Mouse (Mus musculus): Measurements from ENCODE around the gene Faim.

Faim gene

DNA sequence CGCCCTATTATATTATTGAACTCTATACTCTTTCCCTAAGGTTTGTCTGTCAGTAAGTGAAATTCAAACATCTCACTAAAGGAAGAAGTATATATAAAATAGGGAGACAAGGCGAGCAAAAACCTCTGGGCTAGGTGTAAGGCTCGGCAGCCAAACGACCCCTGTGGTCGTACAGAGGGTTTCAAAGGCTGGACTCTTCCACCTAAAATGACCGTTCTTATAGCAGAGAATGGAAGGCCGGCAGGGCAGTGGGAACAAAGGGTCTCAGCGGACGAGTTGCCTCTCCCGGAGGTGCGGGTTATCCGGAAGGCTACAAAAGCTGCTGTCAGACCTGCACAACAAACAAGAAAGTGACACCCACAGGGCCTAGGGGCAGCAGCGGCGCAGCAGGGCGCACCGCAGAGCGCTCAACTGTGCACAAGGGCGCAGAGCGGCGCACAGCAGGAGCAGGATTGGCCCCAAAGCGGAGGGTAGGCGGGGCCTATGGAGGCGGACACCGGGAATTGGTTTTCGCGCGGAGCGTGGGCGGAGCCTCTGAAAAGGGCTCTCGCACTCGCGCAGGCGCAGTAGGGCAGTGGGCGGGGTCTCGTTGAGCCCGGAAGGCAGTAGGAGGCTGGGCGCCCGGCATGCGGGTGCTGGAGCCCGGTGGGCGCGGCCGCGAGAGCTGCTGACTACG lies at the start of gene Faim:
Faim (plus strand) TSS at position 574 of the 676 bp plus-strand sequence.
- DNase-seq (ENCODE audit: low spot score): peak; percentile 100

DNA sequence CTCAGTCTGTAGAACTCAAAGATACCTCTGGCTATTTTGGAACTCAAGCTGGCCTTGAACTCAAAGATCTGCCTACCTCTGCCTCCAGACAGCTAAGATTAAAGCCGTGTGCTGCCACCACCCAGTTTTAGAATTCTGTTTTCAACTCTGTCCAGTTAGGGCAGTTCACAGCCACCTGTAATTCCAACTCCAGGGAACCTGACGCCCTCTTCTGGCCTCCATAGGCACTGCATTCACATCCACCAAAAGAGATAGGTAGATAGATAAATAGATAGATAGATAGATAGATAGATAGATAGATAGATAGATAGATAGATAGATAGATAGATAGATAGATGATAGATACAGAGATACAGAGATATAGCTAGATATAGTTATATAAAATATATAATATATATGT lies 46.9 kb upstream of the Faim start:
- no peak for DNase-seq (ENCODE audit: low spot score)

DNA sequence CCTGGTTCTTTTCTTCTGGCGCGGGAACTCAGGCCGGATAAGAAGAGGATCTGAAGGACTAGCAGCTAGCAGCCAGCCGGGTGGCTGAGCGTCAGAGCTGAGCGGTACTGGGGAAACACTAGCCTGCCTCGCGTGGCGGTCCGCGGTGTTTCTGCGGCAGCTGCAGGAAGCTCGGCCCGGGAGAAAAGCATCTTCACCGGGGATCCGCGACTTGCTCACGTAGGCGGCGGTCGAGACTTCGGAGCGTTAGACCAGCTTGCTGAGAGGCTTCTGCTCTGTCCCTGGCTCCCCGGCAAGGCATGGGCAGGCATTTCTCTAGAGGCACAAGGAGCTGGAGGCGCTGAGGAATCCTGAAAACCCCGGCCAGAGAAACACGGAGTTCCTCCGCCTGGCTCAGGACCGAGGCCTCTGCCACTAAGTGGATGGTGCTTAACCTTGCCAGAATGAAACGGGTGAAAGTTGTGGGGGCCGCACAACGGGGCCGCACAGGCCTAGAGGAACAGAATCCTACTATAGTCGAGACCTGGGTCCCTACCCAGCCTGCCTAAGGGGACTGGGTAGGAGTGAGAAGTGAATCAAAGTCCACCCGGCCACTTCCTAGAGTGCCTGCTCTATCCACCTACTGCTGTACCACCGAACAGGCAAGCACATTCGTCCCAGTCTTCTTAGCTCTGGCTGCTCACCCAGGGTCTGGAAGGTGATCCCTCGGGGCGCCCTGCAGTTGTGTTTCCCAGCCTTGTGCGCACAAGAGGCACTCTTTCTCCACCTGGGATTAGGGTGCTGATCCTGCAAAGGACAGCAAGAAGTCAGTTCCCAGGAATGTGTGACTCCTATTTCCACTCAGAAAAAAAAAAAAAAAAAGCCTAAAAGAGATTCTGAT lies 33.8 kb upstream of the Faim start:
- no peak for DNase-seq (ENCODE audit: low spot score)

DNA sequence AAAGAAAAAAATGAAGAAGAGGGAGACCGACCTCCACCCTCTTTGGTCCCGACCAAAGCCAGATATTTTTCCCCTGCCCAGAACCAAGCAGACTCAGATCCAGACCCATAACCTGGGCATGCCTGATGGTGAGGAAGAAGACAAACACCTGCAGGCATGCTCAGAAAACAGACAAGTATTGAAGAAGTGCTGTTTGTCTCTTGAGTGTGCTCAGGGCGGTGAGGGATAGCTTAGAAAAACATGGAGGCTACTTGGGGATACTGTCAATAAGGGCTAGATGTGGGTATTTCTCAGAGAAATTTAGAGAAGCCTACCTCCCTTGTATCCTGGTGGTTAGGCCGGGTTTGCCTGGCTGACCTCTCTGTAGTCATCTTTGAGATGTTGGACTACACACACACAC lies 32.9 kb upstream of the Faim start:
- no peak for DNase-seq (ENCODE audit: low spot score)

DNA sequence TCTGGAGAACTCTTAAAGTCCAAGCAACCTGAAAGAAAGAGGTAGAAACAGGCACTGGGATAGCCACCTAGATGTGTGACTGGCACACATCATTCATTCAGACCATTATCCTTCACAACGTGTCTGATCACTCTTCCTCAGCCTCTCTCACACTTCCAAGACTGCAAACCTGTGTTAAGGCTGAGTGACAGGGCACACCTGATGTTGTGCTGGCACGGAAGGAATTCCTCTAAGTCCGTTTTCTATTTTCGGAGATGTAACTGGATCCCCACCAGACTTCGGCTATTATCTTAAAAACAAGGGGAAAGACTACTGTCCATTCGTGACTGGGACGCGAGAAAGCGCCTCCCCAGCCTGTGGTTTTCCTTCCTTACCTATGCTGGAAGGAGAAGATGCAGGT lies 32.3 kb upstream of the Faim start:
- no peak for DNase-seq (ENCODE audit: low spot score)

DNA sequence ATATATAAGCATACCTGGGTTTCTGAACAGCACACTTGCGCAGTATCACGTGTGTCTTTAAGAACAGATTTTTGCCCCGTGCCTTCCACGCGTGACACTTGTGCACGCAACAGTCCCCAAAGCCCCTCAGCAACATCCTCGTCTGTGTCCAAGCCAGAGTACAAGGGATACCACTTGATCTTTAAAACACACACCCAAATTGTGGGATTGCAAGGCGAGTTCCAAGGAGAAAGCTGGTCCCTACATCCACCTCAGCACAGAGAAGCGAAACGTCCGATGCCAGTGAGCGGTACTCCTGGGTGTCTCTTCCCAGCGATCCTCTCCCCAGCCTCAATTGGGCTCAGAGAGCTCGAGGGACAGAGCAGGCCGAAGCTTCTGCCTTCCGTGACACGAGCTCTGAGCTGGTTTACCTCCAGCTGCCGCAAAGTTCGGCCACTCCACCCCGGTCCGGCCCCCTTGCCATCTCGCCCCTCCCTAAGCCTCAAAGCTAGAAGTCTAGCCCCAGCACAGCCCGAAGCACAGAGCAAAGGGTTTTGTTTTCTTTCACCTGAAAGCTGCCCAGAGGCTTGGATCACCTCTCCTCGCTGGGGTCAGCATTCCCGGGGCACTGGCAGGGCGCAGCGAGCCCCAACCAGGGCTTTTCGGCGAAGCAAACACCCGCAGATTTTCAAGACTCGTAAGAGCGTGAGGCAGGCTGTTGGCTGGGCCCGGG lies 31.6 kb upstream of the Faim start:
- DNase-seq (ENCODE audit: low spot score): no peak

DNA sequence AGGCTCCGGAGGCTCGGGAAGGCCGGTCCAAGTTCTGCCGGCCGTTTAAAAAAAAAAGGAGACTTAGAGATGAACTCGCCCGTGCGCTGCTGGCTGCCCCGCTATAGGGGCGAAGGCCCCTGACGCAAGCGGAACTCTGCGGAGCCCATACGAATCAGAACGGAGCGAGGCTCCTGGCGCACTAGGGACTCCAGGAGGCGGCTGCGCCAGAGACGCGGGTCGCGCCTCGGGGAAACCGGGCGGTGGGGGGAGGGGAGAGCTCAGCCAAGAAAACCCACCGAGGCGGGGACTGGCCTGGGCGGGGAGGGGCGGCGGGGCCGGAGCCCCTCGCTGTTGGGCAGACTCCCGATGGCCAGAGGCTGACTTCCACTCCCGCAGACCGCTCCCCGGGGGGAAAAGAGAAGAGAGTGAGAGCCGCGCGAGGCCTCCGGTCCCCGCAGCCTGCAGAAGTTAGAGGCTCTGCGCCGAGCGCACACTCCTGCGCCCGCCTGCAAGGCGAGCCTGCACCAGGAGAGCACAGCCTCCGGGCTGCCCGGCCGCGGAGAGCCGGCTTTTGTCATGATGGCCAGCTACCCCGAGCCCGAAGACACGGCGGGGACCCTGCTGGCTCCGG lies 31.0 kb upstream of the Faim start, which contains the start of gene Foxl2:
Foxl2 (plus strand) TSS at position 186 of the 613 bp plus-strand sequence.
- no peak for DNase-seq (ENCODE audit: low spot score)

DNA sequence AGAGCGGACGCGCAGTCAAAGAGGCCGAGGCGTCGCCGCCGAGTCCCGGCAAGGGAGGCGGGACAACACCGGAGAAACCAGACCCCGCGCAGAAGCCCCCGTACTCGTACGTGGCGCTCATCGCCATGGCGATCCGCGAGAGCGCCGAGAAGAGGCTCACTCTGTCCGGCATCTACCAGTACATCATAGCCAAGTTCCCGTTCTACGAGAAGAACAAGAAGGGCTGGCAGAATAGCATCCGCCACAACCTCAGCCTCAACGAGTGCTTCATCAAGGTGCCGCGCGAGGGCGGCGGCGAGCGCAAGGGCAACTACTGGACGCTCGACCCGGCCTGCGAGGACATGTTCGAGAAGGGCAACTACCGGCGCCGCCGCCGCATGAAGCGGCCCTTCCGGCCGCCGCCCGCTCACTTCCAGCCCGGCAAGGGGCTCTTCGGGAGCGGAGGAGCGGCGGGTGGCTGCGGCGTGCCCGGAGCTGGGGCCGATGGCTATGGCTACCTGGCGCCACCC lies 30.4 kb upstream of the Faim start:
- DNase-seq (ENCODE audit: low spot score): no peak

DNA sequence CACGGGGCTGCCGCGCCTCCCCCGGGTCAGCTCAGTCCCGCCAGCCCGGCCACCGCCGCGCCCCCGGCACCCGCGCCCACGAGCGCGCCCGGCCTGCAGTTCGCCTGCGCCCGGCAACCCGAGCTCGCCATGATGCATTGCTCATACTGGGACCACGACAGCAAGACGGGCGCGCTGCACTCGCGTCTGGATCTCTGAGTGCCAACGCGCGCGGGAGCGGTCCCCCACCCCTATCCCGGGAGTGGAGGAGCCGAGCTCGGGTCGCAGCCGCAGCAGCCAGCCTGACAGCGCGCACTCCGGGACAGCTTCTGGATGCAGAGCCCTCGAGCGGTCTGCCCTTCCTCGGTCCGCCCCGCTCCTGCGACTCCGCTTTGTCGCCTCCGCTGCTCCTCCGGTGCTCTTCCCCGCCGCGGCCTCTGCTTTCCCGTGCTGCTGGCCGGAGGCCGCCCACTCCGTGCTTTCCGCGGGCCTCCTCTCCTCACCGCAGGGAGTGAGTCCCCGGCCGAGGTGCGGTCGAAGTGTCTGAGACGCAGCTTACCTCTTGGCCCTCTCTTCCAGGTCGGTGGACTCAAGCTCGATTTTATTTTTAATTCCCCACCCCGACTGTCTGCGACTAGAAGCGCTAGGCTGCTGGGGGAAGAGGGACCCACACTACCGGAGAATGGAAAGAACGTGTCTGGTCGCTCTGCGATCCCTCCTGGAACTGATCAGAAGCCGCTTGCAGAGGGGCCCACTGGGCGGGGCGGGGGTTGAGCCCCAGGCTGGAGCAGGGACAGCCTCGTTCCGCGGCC lies 29.4 kb upstream of the Faim start:
- no peak for DNase-seq (ENCODE audit: low spot score)

DNA sequence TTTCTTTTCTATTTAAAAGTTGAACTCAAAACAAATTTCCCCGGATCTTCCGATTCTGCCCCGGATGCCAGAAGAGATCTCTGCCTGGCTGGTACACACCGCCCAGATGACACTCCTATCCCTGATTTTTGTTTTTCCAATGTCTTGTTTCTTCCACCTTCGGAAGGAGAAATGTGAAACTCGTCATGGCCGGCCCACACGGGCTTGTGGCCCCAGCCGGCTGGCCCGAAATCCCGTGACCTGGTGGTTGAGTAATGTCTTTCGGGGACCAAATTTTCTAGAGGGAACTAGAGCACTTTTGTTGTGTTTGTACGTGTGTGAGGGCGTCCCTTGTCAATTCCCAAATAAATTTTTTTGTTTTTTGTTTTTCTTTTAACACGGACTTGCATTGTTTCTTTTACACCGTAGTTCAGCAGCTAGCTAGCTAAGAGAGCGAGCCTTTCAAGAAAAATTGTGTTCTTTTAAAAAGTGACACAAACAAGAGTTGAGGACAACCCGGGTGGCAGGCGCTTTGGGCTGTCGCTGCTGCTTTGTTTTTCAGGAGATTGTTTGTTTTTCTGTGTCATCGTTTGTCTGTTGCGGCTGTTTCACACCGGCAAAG lies 28.3 kb upstream of the Faim start:
- DNase-seq (ENCODE audit: low spot score): no peak

DNA sequence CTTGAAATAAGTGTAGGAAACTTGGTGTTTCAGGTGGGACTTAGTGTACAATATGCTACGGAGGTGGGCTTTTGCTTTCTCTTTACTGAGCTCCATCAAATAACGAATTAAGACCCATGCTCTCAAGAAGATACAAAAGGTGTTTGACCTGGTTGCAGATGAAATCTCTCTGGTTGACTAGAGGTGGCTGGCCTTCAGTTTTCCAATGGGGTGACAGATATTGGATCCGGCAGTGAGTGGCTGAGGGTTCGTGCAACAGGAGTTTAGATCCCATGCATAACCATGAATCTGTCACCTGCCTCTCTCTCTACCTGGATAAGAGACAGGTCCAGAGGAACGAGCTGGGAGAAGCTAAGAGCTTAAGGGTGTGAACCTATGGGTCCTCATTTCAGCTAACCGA lies 27.5 kb upstream of the Faim start:
- DNase-seq (ENCODE audit: low spot score): no peak

DNA sequence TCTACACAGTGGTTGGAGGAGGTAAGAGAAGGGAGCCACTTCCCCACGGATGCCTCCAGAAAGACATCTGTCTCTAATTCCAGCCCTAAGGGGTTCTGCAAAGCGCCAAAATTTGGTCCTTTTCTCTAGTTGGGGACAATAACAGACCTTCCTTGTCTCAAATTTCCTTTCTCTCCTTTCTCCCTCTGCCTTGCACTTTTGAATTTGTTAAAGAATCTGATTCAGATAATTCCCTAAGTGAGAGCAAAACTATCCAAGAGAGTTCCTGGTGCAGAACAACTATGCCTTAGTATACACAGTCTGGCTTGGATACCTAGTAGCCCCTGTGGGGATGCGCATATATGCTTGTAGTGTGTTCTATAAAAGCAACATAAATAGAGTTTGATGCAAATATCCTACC lies 26.3 kb upstream of the Faim start:
- no peak for DNase-seq (ENCODE audit: low spot score)

DNA sequence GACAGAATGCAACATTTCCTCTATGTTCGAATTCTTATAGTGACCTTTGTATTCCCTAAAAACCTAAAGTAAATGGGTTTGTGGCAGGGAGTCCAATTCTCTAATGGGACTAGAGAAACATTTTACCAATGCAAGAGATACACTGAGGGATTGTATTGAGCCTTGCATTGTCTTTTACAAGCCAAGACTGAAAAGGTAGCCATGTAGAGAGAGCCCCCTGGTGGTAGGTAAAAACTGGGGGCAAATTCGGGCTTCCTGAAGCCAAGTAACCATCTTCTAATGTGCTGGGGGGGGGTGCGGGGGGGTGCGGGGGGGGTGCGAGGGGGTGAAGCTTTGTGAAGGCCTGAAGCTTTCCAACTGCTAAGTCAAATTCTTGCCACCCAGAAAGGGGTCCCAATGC lies 25.8 kb upstream of the Faim start:
- DNase-seq (ENCODE audit: low spot score): no peak

DNA sequence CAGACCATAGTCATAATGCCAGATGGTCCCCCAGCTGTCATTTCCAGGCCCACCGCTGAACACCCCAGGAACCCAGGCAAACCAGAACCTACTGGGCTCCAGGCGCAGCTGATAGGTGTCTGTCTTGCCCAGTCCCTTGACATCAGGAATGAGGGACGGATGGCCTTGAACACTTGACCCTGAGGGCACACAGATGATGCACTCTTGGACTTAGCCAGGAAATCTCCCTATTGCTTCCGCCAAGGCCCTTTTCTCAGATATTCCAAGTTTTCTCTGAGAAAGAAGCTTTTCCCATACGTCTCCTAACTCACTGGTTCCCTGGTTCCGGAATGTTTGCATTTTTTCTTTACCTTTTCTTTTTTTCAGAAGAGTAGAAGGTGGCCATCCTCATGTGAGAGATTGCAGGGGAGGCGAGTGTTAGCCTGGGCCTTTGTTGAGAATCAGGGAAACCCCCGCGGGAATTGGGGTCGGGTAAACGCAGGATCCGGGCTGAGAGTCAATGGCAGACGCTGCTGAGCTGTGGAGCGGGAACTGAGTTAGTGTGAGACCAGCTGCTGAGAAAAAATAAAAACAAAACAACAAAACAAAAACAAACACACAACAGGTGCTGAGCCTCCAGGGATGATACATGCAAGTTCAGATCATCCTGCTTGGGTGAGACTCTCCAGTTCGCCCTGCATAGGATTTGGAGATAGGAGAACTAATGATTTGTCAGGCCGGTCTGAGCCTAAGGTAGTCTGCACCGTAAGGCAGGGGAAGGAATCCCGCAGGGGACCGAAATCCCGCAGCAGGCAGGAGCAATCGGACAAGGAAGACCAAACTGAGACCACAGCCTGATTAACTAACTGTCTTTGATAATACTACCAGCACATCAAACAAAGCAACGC lies 24.3 kb upstream of the Faim start:
- DNase-seq (ENCODE audit: low spot score): no peak

DNA sequence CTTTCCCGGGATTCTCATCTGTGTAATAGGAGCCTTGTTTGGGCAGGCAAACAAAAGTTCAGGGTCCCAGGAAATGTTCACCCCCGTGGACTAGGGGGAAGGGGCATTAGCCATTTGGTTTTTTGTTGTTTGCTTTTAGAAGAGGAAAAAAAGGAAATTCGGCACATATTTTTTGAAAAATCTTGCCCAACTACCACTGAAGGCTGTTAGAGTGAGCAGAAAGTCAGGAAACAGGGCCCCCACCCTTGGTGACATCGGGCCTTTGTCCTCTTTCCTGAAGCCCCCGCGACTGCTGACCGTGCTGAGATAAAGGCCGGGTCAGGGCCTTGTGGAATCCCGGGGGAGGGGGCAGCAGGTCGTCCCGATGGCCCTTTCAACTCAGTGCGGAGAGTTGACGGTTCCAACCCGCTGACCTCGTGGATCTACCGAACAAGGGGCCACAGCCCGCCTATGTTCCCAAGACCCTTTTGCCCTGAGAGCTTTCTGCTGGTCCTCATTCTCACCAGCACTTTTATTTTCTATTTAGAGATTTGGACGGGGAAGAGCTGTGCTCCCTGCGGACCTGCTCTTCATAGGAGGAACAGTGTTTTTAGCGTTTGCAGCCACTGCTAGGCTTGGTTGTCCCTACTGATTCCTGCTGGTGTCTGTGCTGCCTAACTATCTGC lies 23.6 kb upstream of the Faim start:
- no peak for DNase-seq (ENCODE audit: low spot score)

DNA sequence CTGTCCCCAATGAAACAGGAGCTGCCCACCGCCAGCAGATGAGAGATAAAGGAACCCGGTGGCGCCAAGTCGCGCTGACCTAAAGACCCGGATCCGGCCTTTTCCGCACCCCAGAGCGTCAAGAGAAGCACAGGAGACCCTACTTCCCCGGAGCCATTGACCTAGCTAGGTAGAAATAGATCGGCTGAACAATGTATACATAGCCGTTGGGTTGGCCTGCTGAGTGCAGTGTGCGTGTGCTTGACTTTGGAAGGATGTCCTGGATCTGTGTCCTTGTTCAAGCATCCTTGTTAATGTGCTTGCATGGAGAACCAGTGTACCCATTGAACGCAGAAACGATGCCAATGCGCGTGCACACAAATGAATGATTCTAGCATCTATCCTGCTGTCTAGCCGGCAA lies 22.5 kb upstream of the Faim start:
- DNase-seq (ENCODE audit: low spot score): no peak

DNA sequence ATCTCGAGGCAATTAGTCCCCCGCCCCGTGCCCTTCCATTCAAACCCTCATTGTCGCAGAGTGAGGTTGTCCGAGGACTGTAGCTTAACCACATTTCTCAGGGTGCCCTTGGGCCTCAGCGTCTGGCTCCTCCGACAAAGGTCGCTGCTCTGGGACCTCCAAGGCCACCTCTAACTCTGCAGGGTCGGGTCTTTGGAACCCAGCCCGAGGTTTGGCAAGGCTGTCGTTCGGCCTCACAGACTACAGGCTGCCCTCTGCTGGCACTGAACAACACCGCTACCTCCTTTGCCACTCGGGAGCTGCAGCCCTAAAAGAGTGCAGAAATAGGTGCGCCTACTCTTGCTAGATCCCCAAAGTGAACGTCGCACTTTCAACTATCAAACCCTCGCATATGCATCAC lies 21.1 kb upstream of the Faim start:
- DNase-seq (ENCODE audit: low spot score): no peak

DNA sequence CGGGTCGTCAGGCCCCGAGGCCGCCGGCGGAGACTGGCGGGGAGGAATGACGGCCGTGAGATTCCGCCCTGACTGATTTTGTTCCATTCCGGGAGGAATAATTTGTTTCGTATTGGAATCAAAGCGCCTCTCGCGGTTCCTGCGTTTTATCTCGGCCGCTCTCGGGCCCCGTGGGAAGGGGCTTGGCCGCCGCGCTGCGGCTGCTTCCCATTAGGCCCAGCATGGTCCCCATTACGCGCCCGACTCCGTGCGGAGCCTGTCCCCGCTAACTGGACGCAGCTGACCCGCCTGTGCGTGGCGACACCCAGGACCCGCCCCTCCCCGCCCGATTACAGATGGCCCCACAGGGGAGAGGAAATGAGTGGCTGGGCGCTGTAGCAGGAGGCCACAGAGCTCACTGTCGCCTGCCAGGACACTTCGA lies 13.1 kb upstream of the Faim start:
- no peak for DNase-seq (ENCODE audit: low spot score)

DNA sequence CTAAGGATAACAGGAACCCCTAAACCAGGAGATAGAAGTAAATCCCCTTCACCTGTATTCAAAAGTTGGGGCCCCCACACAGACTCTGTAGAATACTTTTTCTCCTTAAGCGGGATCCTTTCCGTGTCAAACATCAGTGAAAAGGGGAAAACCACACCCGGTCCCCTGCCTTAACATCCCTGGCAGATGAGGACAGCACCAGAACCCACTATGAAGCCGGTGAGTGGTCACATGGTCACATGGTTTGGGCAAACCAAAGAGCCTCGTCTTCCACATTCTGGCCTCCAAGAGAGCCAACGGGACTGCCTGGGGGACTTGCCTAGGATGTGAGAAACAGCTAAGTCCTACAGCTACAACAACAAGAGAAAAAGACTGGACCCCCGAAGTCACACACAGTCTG lies 12.6 kb upstream of the Faim start:
- DNase-seq (ENCODE audit: low spot score): no peak
